Mouse (Mus musculus): ENCODE data around the gene Btg3. TPM values are rescaled to one million over a fixed set of nuclear protein-coding genes. Genes with fewer than 3 reads are reported as not detected.

The Btg3 gene
- 43.7 and 45.8 TPM in 2 replicates for polyA plus RNA-seq (2014; fragmentation: Nextera tagmentation; extraction: Ambion mirVana)

- 0 out of 2 replicates have a peak, but pooled peaks cover 3% of the 10 kb centered on the region for H3K4me1 ChIP-seq (replicated peaks; ENCODE audit: control insufficient read depth, insufficient read depth, low read length)
- WGBS = 4% methylated on average over 35 of the region's 57 CpGs
- DNase-seq (ENCODE audit: low spot score) = peak; percentile 98
- peak within 1 kb of the TSS; percentile 55 for H3K4me2 ChIP-seq (replicated peaks; ENCODE audit: low read depth, low read length)
- H3K9me3 ChIP-seq (ENCODE audit: control insufficient read depth, low read length) = no peaks in the 10 kb centered on the region
- H3K36me3 ChIP-seq (ENCODE audit: control insufficient read depth, insufficient read depth, low read length) = no peaks in the 10 kb centered on the region
- 0 out of 2 replicates have a peak within 1 kb of the TSS, but pooled peaks have one; percentile 1 for H3K27ac ChIP-seq (ENCODE audit: low read depth, low read length)
- peak within 1 kb of the TSS; percentile 90 for H3K9ac ChIP-seq (ENCODE audit: low read depth, low read length)
- peak within 1 kb of the TSS; percentile 95 for H3K4me3 ChIP-seq (ENCODE audit: low read depth, low read length)
- ATAC-seq (ENCODE audit: low FRiP score) = peak; percentile 98
- no peaks in the 10 kb centered on the region for H3K27me3 ChIP-seq (ENCODE audit: control insufficient read depth, insufficient read depth, low read length)
Observed at GRCm38 (mm10) chr16:78376745-78377570, at the start of gene Btg3. Btg3 (minus strand) TSS chr16:78377192.

GRCm38 (mm10) chr16:78417733-78418132, 40.7 kb upstream of the Btg3 start:
- Histone ChIP-seq H3K27me3 (ENCODE audit: control insufficient read depth, insufficient read depth, low read length) (no peaks in the 10 kb centered on the region), H3K9ac (ENCODE audit: low read depth, low read length) (no peak overlapping the region), H3K36me3 (ENCODE audit: control insufficient read depth, insufficient read depth, low read length) (no peaks in the 10 kb centered on the region), H3K27ac (ENCODE audit: low read depth, low read length) (no peak overlapping the region), H3K9me3 (ENCODE audit: control insufficient read depth, low read length) (no peaks in the 10 kb centered on the region), H3K4me2 (replicated peaks; ENCODE audit: low read depth, low read length) (no peak overlapping the region), H3K4me1 (replicated peaks; ENCODE audit: control insufficient read depth, insufficient read depth, low read length) (no peaks in the 10 kb centered on the region), H3K4me3 (ENCODE audit: low read depth, low read length) (no peak overlapping the region)
- DNase-seq (ENCODE audit: low spot score) (no peak), ATAC-seq (ENCODE audit: low FRiP score) (no peak)
- 57% methylated on average over 10 of the region's 10 CpGs for WGBS

GRCm38 (mm10) chr16:78416500-78416899, 39.5 kb upstream of the Btg3 start:
- no peak overlapping the region for H3K9ac ChIP-seq (ENCODE audit: low read depth, low read length)
- no peaks in the 10 kb centered on the region for H3K9me3 ChIP-seq (ENCODE audit: control insufficient read depth, low read length)
- no peak overlapping the region for H3K4me3 ChIP-seq (ENCODE audit: low read depth, low read length)
- H3K4me2 ChIP-seq (replicated peaks; ENCODE audit: low read depth, low read length) = no peak overlapping the region
- no peaks in the 10 kb centered on the region for H3K4me1 ChIP-seq (replicated peaks; ENCODE audit: control insufficient read depth, insufficient read depth, low read length)
- H3K27ac ChIP-seq (ENCODE audit: low read depth, low read length) = no peak overlapping the region
- H3K36me3 ChIP-seq (ENCODE audit: control insufficient read depth, insufficient read depth, low read length) = no peaks in the 10 kb centered on the region
- no peak for ATAC-seq (ENCODE audit: low FRiP score)
- DNase-seq (ENCODE audit: low spot score) = no peak
- WGBS = 18% methylated on average over 3 of the region's 3 CpGs
- no peaks in the 10 kb centered on the region for H3K27me3 ChIP-seq (ENCODE audit: control insufficient read depth, insufficient read depth, low read length)

- no peak for DNase-seq (ENCODE audit: low spot score)
- no peaks in the 10 kb centered on the region for H3K36me3 ChIP-seq (ENCODE audit: control insufficient read depth, insufficient read depth, low read length)
- H3K4me3 ChIP-seq (ENCODE audit: low read depth, low read length) = no peak overlapping the region
- WGBS = 89% methylated on average over 10 of the region's 10 CpGs
- H3K4me2 ChIP-seq (replicated peaks; ENCODE audit: low read depth, low read length) = no peak overlapping the region
- no peak overlapping the region for H3K9ac ChIP-seq (ENCODE audit: low read depth, low read length)
- H3K27ac ChIP-seq (ENCODE audit: low read depth, low read length) = no peak overlapping the region
- no peak for ATAC-seq (ENCODE audit: low FRiP score)
- no peaks in the 10 kb centered on the region for H3K9me3 ChIP-seq (ENCODE audit: control insufficient read depth, low read length)
- H3K27me3 ChIP-seq (ENCODE audit: control insufficient read depth, insufficient read depth, low read length) = no peaks in the 10 kb centered on the region
- no peaks in the 10 kb centered on the region for H3K4me1 ChIP-seq (replicated peaks; ENCODE audit: control insufficient read depth, insufficient read depth, low read length)
Observed at GRCm38 (mm10) chr16:78409991-78410390, 33.0 kb upstream of the Btg3 start.

GRCm38 (mm10) chr16:78407855-78408254, 30.9 kb upstream of the Btg3 start:
- WGBS = 95% methylated on average over 6 of the region's 6 CpGs

GRCm38 (mm10) chr16:78406657-78407056, 29.7 kb upstream of the Btg3 start:
- no peak overlapping the region for H3K27ac ChIP-seq (ENCODE audit: low read depth, low read length)
- H3K27me3 ChIP-seq (ENCODE audit: control insufficient read depth, insufficient read depth, low read length) = no peaks in the 10 kb centered on the region
- no peak overlapping the region for H3K4me3 ChIP-seq (ENCODE audit: low read depth, low read length)
- H3K4me1 ChIP-seq (replicated peaks; ENCODE audit: control insufficient read depth, insufficient read depth, low read length) = no peaks in the 10 kb centered on the region
- no peak overlapping the region for H3K9ac ChIP-seq (ENCODE audit: low read depth, low read length)
- WGBS = 84% methylated on average over 2 of the region's 2 CpGs
- ATAC-seq (ENCODE audit: low FRiP score) = no peak
- H3K36me3 ChIP-seq (ENCODE audit: control insufficient read depth, insufficient read depth, low read length) = no peaks in the 10 kb centered on the region
- DNase-seq (ENCODE audit: low spot score) = no peak
- H3K4me2 ChIP-seq (replicated peaks; ENCODE audit: low read depth, low read length) = no peak overlapping the region
- H3K9me3 ChIP-seq (ENCODE audit: control insufficient read depth, low read length) = no peaks in the 10 kb centered on the region

More at GRCm38 (mm10) chr16:78407855-78408254, 30.9 kb upstream of the Btg3 start:
- DNase-seq (ENCODE audit: low spot score) = no peak
- Histone ChIP-seq H3K9ac (ENCODE audit: low read depth, low read length) (no peak overlapping the region), H3K27ac (ENCODE audit: low read depth, low read length) (no peak overlapping the region), H3K4me1 (replicated peaks; ENCODE audit: control insufficient read depth, insufficient read depth, low read length) (no peaks in the 10 kb centered on the region), H3K36me3 (ENCODE audit: control insufficient read depth, insufficient read depth, low read length) (no peaks in the 10 kb centered on the region), H3K9me3 (ENCODE audit: control insufficient read depth, low read length) (no peaks in the 10 kb centered on the region), H3K4me2 (replicated peaks; ENCODE audit: low read depth, low read length) (no peak overlapping the region), H3K27me3 (ENCODE audit: control insufficient read depth, insufficient read depth, low read length) (no peaks in the 10 kb centered on the region), H3K4me3 (ENCODE audit: low read depth, low read length) (no peak overlapping the region)
- ATAC-seq (ENCODE audit: low FRiP score) = no peak

GRCm38 (mm10) chr16:78402316-78402715, 25.3 kb upstream of the Btg3 start:
- WGBS = 56% methylated on average over 2 of the region's 2 CpGs
- ATAC-seq (ENCODE audit: low FRiP score) (no peak), DNase-seq (ENCODE audit: low spot score) (no peak)
- H3K4me1 ChIP-seq (replicated peaks; ENCODE audit: control insufficient read depth, insufficient read depth, low read length) = no peaks in the 10 kb centered on the region
- H3K9ac ChIP-seq (ENCODE audit: low read depth, low read length) = no peak overlapping the region
- no peaks in the 10 kb centered on the region for H3K27me3 ChIP-seq (ENCODE audit: control insufficient read depth, insufficient read depth, low read length)
- H3K36me3 ChIP-seq (ENCODE audit: control insufficient read depth, insufficient read depth, low read length) = no peaks in the 10 kb centered on the region
- no peak overlapping the region for H3K27ac ChIP-seq (ENCODE audit: low read depth, low read length)
- no peaks in the 10 kb centered on the region for H3K9me3 ChIP-seq (ENCODE audit: control insufficient read depth, low read length)
- no peak overlapping the region for H3K4me3 ChIP-seq (ENCODE audit: low read depth, low read length)
- no peak overlapping the region for H3K4me2 ChIP-seq (replicated peaks; ENCODE audit: low read depth, low read length)

- 93% methylated on average over 3 of the region's 3 CpGs for WGBS
- no peaks in the 10 kb centered on the region for H3K9me3 ChIP-seq (ENCODE audit: control insufficient read depth, low read length)
- H3K36me3 ChIP-seq (ENCODE audit: control insufficient read depth, insufficient read depth, low read length) = no peaks in the 10 kb centered on the region
- no peak overlapping the region for H3K27ac ChIP-seq (ENCODE audit: low read depth, low read length)
- no peak overlapping the region for H3K9ac ChIP-seq (ENCODE audit: low read depth, low read length)
- no peak overlapping the region for H3K4me3 ChIP-seq (ENCODE audit: low read depth, low read length)
- no peak for DNase-seq (ENCODE audit: low spot score)
- no peak overlapping the region for H3K4me2 ChIP-seq (replicated peaks; ENCODE audit: low read depth, low read length)
- no peak for ATAC-seq (ENCODE audit: low FRiP score)
- no peaks in the 10 kb centered on the region for H3K4me1 ChIP-seq (replicated peaks; ENCODE audit: control insufficient read depth, insufficient read depth, low read length)
- H3K27me3 ChIP-seq (ENCODE audit: control insufficient read depth, insufficient read depth, low read length) = no peaks in the 10 kb centered on the region
Observed at GRCm38 (mm10) chr16:78399423-78399822, 22.4 kb upstream of the Btg3 start.

- H3K4me2 ChIP-seq (replicated peaks; ENCODE audit: low read depth, low read length) = no peak overlapping the region
- no peak overlapping the region for H3K4me3 ChIP-seq (ENCODE audit: low read depth, low read length)
- H3K4me1 ChIP-seq (replicated peaks; ENCODE audit: control insufficient read depth, insufficient read depth, low read length) = no peaks in the 10 kb centered on the region
- ATAC-seq (ENCODE audit: low FRiP score) = no peak
- no peak overlapping the region for H3K27ac ChIP-seq (ENCODE audit: low read depth, low read length)
- DNase-seq (ENCODE audit: low spot score) = no peak
- H3K9me3 ChIP-seq (ENCODE audit: control insufficient read depth, low read length) = no peaks in the 10 kb centered on the region
- H3K27me3 ChIP-seq (ENCODE audit: control insufficient read depth, insufficient read depth, low read length) = no peaks in the 10 kb centered on the region
- 90% methylated on average over 6 of the region's 6 CpGs for WGBS
- H3K36me3 ChIP-seq (ENCODE audit: control insufficient read depth, insufficient read depth, low read length) = no peaks in the 10 kb centered on the region
- H3K9ac ChIP-seq (ENCODE audit: low read depth, low read length) = no peak overlapping the region
Observed at GRCm38 (mm10) chr16:78398734-78399133, 21.7 kb upstream of the Btg3 start.

All from hindbrain, embryonic 11.5 days (tissue).